Mouse (Mus musculus) cerebellum, adult 11-12 months (tissue): ENCODE results near the gene B230217C12Rik.
A peak's percentile ranks its signal among the peaks of the same experiment; 100 is the strongest.

Source experiments
- DNase-seq: peaks from one replicate; pipeline ENCODE4 v3.0.0; 2022

B230217C12Rik gene

GRCm38 (mm10) chr11:97809235-97810121 lies 31.1 kb upstream of the B230217C12Rik start:
- peak; percentile 50 for DNase-seq

DNA sequence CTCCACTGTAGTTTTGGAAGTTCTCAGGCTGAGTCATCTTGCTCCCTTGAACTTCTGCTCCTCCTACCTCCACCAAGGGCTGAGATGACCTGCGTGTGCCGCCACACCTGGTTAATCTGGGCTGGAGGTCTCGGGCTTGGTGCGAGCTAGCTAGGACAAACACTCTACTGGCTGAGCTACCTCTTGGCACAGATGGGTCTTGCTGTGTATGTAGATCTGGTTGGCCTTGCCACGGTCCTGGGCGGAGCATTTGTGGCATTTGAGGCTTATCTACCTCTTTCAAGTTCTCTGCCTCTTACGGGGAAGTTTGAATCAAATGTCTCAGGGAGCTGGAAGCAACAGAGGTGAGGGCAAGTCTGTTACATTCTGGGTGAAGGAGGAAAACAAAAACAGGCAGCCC lies 30.2 kb upstream of the B230217C12Rik start:
- DNase-seq, result peak; percentile 45

GRCm38 (mm10) chr11:97810970-97811369 lies 29.6 kb upstream of the B230217C12Rik start:
- DNase-seq, result peak; percentile 16

DNA sequence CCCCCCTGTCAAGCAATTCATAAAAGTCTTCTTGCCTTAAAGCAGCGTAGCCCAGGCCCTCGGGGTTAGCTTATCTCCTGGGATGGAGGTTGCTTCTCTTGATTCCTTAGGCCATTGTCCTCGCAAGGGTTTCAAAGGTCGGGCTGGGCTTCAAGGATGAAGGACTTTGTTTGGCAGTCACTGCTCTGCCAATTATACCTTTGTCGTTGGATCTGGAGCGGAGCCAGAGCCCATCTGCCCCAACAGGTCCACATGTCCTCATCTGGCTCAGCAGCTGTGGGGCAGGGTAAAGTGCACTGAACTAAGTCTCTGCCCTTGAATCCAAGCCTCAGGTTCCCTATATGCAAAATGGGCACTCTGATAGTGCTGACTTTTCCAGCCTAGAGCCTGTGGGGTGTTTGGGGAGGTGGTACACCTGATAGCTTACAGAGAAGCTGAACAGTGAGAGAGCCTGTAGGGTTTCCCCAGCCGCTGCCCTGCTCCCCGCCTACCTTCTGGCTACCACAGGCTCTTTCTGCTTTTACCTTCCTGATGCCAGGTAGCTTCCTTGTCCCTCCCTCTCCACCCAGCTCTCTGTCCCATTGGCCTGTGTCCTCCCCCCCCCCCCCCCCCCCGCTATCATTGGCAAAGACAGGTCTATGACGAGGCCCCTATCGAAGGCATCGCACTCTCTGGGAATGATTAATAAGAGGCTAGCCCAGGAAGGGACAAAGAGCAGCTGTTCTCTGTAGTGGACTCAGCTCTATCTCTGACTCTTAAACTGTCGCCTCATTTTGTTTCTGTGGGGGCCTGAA lies 28.8 kb upstream of the B230217C12Rik start:
- peak; percentile 37 for DNase-seq

- DNase-seq, result peak; percentile 42
These were observed 28.1 kb upstream of the B230217C12Rik start for GRCm38 (mm10) chr11:97812491-97812921.

DNA sequence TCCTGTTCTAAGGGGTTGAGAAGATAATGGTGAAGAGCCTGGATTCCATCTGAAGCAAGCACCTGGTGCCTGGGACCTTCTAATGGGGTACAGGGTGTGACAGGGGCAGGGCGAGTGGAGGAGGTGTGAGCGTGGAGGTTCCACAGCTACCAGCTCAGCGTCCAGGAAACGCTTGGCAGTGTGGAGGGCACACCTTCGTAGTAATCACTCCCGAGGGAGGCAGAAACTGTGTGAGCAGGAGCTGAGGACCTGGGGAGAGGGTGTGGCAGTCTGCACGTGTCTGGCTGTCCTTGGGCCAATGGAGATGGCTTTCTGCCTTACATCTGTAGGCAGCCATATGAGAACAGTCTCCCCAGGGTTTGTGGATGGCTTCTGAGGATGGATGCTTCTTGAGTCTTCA lies 27.5 kb upstream of the B230217C12Rik start:
- no peak for DNase-seq

- DNase-seq, result no peak
These were observed 26.6 kb upstream of the B230217C12Rik start for GRCm38 (mm10) chr11:97813746-97814515.

GRCm38 (mm10) chr11:97815736-97816135 lies 24.8 kb upstream of the B230217C12Rik start:
- DNase-seq, result no peak

DNA sequence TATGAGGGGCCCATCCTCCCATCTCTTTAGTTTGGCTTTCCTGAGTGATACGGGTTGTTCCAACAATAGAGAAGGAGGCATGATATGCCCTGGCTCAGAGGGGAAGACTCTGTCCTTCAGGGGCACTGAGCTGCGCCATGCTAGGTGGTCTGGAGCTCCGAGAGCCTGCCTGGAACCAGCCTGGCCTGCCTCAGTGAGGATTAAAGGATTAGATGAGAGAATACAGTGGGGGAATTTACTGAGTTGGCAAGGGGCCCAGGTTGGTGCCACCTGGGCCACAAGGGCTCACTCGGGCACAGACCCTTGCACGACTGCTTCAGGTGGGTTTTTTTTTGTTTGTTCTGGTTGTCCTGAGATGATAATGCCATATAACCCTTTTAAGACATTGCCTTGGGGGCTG lies 24.4 kb upstream of the B230217C12Rik start:
- no peak for DNase-seq

DNA sequence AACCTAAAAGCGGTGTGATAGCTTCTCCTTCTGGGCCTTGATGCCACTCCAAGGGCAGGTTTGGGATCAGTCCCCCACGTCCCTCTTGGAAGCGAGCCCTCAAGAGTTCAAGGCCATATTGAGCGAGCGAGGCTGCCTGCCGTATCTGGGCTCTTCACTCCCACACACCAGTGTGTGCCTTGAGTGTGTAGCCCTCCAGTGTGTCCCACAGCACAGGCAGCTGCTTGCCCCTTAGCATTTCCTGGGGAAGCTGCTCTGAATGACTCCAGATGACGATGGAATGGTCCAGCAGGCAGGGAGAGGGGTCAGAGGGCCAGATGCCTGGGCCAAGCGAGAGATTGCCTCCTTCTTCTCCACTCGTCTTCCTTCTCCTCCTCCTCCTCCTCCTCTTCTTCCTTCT lies 23.7 kb upstream of the B230217C12Rik start:
- DNase-seq, result no peak

DNA sequence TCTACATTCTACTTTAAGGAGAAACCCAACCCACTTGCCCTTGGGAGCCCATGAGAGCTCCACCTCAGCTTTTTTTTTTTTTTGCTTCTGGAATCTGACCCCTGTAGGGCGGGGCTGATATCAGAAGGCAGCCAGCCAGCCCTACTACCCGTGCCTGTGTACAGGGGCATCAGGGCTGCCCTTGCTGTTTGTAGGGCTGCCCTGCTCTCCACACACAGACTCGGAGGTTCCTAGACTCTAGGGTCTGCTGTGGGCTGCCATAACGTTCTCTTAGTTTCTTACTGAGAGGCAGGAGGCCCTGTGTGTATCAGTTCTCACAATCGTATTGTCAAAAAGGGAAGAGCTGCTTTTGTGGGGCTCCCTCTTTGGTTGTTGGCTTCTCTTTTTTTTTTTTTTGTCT lies 23.2 kb upstream of the B230217C12Rik start:
- no peak for DNase-seq

GRCm38 (mm10) chr11:97818003-97818402 lies 22.6 kb upstream of the B230217C12Rik start:
- no peak for DNase-seq

DNA sequence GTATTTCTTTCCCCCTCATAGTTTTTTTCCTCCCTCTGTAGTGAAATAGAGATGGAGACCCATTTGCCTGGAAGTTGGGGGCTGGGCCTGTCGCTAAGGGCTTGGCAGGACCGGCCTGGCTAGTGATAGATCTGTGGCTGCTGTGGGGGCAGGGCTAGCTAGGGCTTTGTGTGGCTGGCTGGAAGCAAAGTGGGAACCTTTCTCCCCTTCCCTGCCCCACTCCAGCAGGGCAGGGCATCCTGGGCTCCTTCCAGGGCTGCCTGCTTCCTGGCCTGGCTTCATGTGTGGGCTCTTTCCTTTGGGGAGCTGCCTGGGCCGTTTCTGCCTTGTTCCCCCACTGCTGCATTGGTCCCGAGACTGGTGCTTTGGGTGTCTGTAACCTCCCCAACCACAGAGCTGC lies 22.0 kb upstream of the B230217C12Rik start:
- peak; percentile 55 for DNase-seq

- no peak for DNase-seq
These were observed 21.5 kb upstream of the B230217C12Rik start for GRCm38 (mm10) chr11:97819102-97819501.

DNA sequence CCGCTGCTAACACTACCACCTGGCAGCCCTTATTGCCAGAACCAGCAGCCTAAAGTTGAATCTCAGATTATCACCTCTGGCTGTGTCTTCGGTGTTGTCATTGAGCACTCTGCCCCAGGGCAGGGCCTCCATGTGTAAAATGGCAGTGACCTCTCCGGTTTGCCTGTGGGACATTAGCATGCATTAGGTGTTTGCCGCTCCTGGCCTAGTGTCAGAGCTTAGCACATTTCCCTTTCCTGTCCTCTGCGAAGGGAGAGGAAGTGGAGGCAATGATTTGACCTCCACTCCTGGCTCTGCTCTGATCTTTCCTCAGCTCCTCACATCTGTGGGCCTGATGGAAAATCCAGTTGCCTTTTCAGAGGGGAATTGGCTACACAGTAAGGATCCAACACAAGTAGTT lies 20.7 kb upstream of the B230217C12Rik start:
- no peak for DNase-seq

DNA sequence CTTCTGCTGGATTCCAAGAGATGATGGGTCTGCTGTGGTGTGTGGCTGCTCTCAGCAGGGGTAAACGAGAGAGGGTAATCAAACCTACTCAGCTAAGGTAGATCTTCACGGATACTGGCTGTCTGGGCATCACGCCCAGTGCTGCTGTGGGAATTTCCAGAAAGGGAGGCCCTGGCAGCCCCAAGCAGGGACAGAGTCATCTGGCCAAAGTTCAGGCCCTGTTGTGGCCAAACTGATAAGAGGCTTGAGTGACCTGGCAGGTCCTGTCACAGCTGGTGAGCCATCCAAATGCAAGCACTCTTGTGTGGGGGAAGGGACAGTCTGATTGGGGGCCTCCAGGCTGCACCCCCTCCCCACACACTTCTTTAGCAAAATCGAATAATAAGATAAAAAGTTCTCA lies 19.7 kb upstream of the B230217C12Rik start:
- DNase-seq, result peak; percentile 72

DNA sequence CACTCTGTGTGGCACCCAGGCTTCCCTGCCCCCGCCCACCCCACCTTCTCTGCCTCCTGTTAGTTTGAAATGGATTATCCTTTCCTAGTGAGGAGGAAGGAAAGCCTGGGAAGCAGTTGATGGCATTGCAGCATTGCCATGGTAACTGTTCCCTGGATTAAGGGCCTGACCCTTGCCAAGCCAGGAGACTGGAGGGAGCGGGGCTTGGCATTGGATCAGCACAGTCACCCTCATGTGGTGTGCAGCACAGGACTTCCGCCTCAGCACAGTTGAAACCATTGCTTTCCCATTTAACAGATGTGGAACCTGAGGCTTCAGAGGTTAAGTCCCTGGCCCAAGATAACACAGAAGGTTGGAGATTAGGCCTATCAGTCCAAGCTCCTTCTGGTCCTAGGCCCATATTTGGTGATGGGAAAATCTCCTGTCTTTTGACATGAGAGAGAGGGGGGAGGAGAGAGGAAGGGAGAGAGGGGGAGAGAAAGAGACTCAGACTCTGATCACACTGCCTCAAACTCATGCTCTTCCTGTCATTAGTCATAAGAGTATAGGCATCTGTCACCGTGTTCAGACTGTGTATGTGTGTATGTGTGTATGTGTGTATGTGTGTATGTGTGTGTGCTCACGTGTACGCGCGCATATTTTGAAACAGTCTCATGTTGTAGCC lies 19.0 kb upstream of the B230217C12Rik start:
- DNase-seq, result no peak

- DNase-seq, result peak; percentile 83
These were observed 17.6 kb upstream of the B230217C12Rik start for GRCm38 (mm10) chr11:97822840-97823603.

GRCm38 (mm10) chr11:97824168-97824567 lies 16.4 kb upstream of the B230217C12Rik start:
- DNase-seq, result no peak

GRCm38 (mm10) chr11:97824895-97825294 lies 15.7 kb upstream of the B230217C12Rik start:
- DNase-seq, result no peak

GRCm38 (mm10) chr11:97825295-97825694 lies 15.3 kb upstream of the B230217C12Rik start:
- no peak for DNase-seq

- no peak for DNase-seq
These were observed 14.6 kb upstream of the B230217C12Rik start for GRCm38 (mm10) chr11:97825971-97826370.
